Mouse (Mus musculus): ENCODE results near the gene Rere.

DNA sequence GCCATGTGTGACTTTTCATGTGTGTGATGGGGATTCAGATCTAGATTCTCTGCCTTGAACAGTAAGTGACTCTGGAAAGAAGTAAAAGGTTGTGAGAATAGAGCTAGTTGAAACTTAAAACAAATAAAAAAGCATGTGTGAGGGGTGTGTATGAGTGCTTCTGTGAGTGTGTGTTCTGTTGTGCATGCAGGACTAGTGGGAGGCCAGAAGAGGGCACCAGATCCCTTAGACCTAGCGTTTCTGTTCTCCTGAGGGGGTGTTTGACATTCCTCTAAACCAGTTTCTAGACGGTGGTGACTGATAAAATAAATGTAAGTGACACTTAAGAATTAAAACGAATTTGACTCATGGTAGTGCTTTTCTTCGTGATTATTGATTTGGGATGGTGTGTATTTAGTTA, 46.0 kb downstream of the Rere start:
- TF ChIP-seq POLR2A (IDR thresholded peaks at IDR 0.05; ENCODE audit: control insufficient read depth, low read depth, low read length) (no peak), CTCF (IDR thresholded peaks at IDR 0.05; ENCODE audit: control insufficient read depth, insufficient read depth, insufficient replicate concordance, low read depth, low read length) (no peak)
